Mouse (Mus musculus) skeletal muscle tissue, adult 2 months (tissue): Measurements from ENCODE around the gene Slc25a22.
"Not testable (repeated sequence)": the region's sequence is repeated elsewhere in the genome, so short reads cannot be mapped to it uniquely, and the experiment has no call there.

Experiments
- DNase-seq: peaks from one replicate; pipeline ENCODE4 v3.0.0-alpha.2; 2012; ENCODE audit warnings: low read depth, low spot score

The Slc25a22 gene

GRCm38 (mm10) chr7:141457986-141458660 lies 20.4 kb upstream of the Slc25a22 start:
- DNase-seq: no peak

GRCm38 (mm10) chr7:141457236-141457635 lies 19.5 kb upstream of the Slc25a22 start:
- DNase-seq: no peak

- no peak for DNase-seq
Observed at GRCm38 (mm10) chr7:141456739-141457138, 19.0 kb upstream of the Slc25a22 start.

- DNase-seq: no peak
Observed at GRCm38 (mm10) chr7:141455610-141456314, 18.1 kb upstream of the Slc25a22 start.

- peak; percentile 89 for DNase-seq
Observed at GRCm38 (mm10) chr7:141454967-141455551, 17.4 kb upstream of the Slc25a22 start, which contains the start of gene Pnpla2. Gene Pnpla2 (plus strand): TSS chr7:141455198.

- no peak for DNase-seq
Observed at GRCm38 (mm10) chr7:141453636-141454035, 15.9 kb upstream of the Slc25a22 start.

- DNase-seq: no peak
Observed at GRCm38 (mm10) chr7:141451928-141452327, 14.2 kb upstream of the Slc25a22 start.

GRCm38 (mm10) chr7:141447110-141447991 lies 9.7 kb upstream of the Slc25a22 start, which contains the start of gene Rplp2:
Gene Rplp2 (plus strand): TSS chr7:141447370.
- DNase-seq: peak; percentile 89

- not testable (repeated sequence) for DNase-seq
Observed at GRCm38 (mm10) chr7:141446374-141446773, 8.7 kb upstream of the Slc25a22 start.

GRCm38 (mm10) chr7:141443828-141444237 lies 6.1 kb upstream of the Slc25a22 start, which contains the start of gene Pidd1:
Gene Pidd1 (minus strand): TSS chr7:141444025.
- no peak for DNase-seq

GRCm38 (mm10) chr7:141443081-141443821 lies 5.6 kb upstream of the Slc25a22 start:
- no peak for DNase-seq

GRCm38 (mm10) chr7:141442199-141442598 lies 4.5 kb upstream of the Slc25a22 start:
- DNase-seq: no peak

- DNase-seq: no peak
Observed at GRCm38 (mm10) chr7:141441460-141441859, 3.8 kb upstream of the Slc25a22 start.

- no peak for DNase-seq
Observed at GRCm38 (mm10) chr7:141440613-141441012, 2.9 kb upstream of the Slc25a22 start.

GRCm38 (mm10) chr7:141439811-141440210 lies 2.1 kb upstream of the Slc25a22 start:
- no peak for DNase-seq

GRCm38 (mm10) chr7:141439140-141439679 lies 1.5 kb upstream of the Slc25a22 start:
- no peak for DNase-seq

- no peak for DNase-seq
Observed at GRCm38 (mm10) chr7:141438201-141438968, 693 bp upstream of the Slc25a22 start.

- DNase-seq: no peak
Observed at GRCm38 (mm10) chr7:141436523-141436892, 1.2 kb downstream of the Slc25a22 start.

GRCm38 (mm10) chr7:141435856-141436522 lies 1.7 kb downstream of the Slc25a22 start:
- DNase-seq: no peak
